Mouse (Mus musculus): ENCODE measurements around the gene Wfdc17. TPM values are rescaled to one million over a fixed set of nuclear protein-coding genes. Genes with fewer than 3 reads are reported as not detected.

Wfdc17 gene
- not detected in 2 replicates for polyA plus RNA-seq (2012; rRNA removed)

DNA sequence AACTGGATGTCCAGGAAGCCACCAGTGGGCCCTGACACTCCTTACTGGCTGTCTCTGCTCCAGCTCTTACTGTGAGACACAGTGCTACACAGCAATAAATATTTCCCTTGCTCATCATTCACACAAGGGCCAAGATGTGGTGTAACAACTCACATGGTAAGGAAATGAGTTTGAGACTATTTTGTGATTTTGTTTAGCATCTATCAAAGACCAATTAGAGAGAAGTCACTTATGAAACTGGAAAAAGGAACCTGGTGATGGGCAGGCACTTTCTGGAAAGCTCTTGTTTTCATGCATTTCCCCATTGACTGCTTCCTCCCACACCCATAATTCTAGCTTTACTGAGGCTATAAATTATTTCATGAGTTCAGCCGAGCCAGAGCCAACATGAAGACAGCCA lies at the start of gene Wfdc17:
Gene Wfdc17, plus strand, starts transcription at position 287 of the 400 bp plus-strand sequence.

DNA sequence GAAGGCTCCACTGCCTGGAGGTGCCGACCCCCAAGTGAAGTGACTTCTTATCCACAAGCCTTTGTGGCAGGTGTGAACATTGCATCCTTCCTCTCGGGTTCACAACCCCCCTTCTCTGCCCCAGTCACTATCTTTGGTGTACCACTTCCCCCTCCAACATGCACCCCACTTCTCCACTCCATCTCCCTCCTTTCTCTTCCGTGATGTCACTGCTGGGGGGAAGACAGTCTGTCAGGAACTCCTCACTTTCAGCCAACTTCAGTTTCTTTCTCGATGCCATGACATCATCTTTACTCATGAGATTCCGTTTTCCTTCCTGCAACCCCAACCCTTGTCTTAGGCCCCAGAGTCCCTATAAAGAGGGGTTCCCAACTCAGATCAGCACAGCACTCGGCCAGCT lies 41.6 kb upstream of the Wfdc17 start, which contains the start of gene Ccl4:
Gene Ccl4, plus strand, starts transcription at position 381 of the 400 bp plus-strand sequence.

DNA sequence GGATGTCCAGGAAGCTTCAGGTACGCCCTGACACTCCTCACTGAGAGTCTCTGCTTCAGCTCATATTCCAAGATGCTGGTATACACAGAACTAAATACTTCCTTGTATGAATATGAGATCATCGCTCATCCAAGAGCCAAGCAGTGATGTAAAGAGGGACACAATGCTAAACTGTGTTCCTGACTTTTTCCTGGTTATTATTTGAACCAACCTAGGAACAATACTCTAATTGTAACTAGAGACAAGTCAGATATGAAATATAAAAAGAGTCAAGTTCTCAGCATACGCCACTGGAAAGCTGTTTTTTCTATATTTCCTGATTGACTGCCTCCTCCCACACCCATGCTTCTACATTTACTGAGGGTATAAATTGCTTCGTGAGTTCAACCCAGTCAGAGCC lies 4.9 kb downstream of the Wfdc17 start, which contains the start of gene Wfdc18:
Gene Wfdc18, plus strand, starts transcription at position 301 of the 400 bp plus-strand sequence.

DNA sequence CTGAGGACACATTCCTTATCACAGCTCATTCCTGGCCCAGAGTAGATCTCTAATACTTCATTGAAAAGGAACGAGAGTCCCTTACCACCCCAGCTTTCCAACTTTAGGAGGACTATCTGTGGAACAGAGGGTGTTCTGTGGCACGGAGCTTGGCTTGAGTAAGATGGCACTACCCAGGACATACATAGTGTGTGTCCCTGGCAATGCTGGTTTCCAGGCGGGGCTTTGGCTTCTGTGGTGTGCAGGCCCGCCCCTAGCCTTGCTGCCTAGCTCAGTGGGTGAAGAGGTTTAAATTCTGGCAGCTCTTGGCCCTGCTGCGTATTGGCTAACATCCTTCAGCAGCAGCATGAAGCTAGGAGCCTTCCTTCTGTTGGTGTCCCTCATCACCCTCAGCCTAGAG lies 42.9 kb downstream of the Wfdc17 start, which contains the start of gene Wfdc21:
Gene Wfdc21, plus strand, starts transcription at position 260 of the 400 bp plus-strand sequence.

DNA sequence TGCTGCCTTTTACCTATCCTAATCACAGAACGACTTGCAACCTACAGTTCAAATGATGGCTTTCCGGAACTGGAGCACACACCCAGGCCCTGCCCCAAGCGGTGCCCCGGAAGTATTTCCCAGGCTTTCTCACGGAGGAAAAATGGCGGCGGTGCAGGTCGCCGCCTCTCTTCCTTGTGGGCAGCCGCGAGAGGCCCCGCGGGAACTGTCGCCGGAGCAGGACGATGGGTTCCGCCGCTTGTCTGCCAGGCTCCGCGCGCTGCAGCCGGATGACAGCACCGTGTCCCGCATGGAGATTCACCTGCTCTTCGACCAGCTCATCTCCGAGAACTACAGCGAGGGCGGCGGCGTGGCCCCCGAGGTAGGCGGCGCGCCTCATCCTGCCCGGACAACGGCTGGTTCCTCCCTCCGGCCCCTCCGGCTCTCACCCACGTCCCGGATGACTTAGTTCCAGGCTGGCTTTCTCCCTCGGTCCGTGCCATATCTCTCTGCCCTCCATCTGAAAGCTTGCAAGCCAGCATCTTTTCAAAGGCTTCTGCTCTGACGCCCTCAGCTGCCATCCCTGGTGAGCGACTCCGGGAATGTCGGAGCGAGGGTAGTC lies 49.9 kb downstream of the Wfdc17 start, which contains the start of gene Heatr6:
Gene Heatr6, plus strand, starts transcription at position 116 of the 601 bp plus-strand sequence.

Other genes with a start within 250 kb of the Wfdc17 start
- gene Mmp28, start 240.9 kb upstream of the Wfdc17 start, polyA plus RNA-seq (2012; rRNA removed) = 3.1 and 3.4 TPM in 2 replicates
- 68.5 and 74.6 TPM in 2 replicates for gene Taf15, start 230.9 kb upstream of the Wfdc17 start, polyA plus RNA-seq (2012; rRNA removed)
- gene Heatr9, start 181.8 kb upstream of the Wfdc17 start, polyA plus RNA-seq (2012; rRNA removed) = not detected in 2 replicates
- gene Ccl5, start 173.5 kb upstream of the Wfdc17 start, polyA plus RNA-seq (2012; rRNA removed) = not detected in 2 replicates
- gene Ccl9, start 125.4 kb upstream of the Wfdc17 start, polyA plus RNA-seq (2012; rRNA removed) = 1.7 and 1.8 TPM in 2 replicates
- 0.70 and 1.2 TPM in 2 replicates for gene Ccl6, start 110.9 kb upstream of the Wfdc17 start, polyA plus RNA-seq (2012; rRNA removed)
- not detected in 2 replicates for gene Rpl9-ps1, start 58.4 kb upstream of the Wfdc17 start, polyA plus RNA-seq (2012; rRNA removed)
- 1.5 and 1.7 TPM in 2 replicates for gene Ccl3, start 54.6 kb upstream of the Wfdc17 start, polyA plus RNA-seq (2012; rRNA removed)
- 0.28 and 0.32 TPM in 2 replicates for gene Ccl4, start 41.4 kb upstream of the Wfdc17 start, polyA plus RNA-seq (2012; rRNA removed)
- 0.19 and 0.35 TPM in 2 replicates for gene Wfdc18, start 5.0 kb downstream of the Wfdc17 start, polyA plus RNA-seq (2012; rRNA removed)
- gene Wfdc21, start 42.9 kb downstream of the Wfdc17 start, polyA plus RNA-seq (2012; rRNA removed) = 0.19 TPM in 1 of 2 replicates, not detected in the other
- 29.9 and 33.7 TPM in 2 replicates for gene Heatr6, start 49.7 kb downstream of the Wfdc17 start, polyA plus RNA-seq (2012; rRNA removed)
- 0.13 and 0.15 TPM in 2 replicates for gene Hnf1b, start 146.1 kb downstream of the Wfdc17 start, polyA plus RNA-seq (2012; rRNA removed)
- gene Ddx52, start 238.1 kb downstream of the Wfdc17 start, polyA plus RNA-seq (2012; rRNA removed) = 15.7 and 16.9 TPM in 2 replicates